In the genomic region with DNA sequence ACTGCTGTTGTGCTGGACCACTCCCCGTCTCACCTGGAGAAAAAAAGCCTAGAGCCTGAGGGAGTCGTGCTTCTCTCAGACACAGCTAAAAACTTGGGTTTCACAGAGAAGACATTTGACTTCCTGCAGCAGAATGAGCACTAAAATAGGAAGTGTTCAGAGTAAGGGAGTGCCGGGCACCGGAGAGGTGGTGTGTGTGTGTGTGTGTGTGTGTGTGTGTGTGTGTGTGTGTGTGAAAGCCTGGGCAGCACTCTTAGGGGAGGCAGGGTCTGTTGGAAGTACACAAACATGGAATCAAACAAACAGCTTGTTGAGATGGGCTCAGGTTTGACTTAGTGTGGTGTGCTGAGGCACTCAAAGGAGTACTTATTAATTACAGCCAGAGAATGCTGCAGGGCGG, we compare ENCODE assay signal across 8 mouse cellular contexts. TPM values are rescaled to one million over a fixed set of nuclear protein-coding genes. Genes with fewer than 3 reads are reported as not detected.
DNase-seq lines count a peak whose midpoint lies in the region; ATAC-seq and TF ChIP-seq lines count a peak whose summit lies in the region.

No protein-coding gene starts in this region.

- in situ Hi-C loops in CH12.LX (cut with MboI; ENCODE audit: low pct_ligation_motif_present, low pct_unique_long_range_greater_than_20kb, low sequenced_read_pairs) = no loop called here

- dilution Hi-C loops in CH12.LX (cut with MboI; ENCODE audit: extremely low pct_ligation_motif_present, extremely low pct_unique_long_range_greater_than_20kb, low sequenced_read_pairs) = no loop called here

- TF ChIP-seq POLR2A in CH12.LX (IDR thresholded peaks at IDR 0.05; ENCODE audit: low read depth, low read length) = no peak

- no peaks in the 10 kb centered on the region for H3K27me3 ChIP-seq in CH12.LX (replicated peaks)
- H3K27me3 ChIP-seq in heart, embryonic 16.5 days (ENCODE audit: control insufficient read depth, insufficient read depth, low read length) = no peaks in the 10 kb centered on the region
- H3K27me3 ChIP-seq in lung, embryonic 15.5 days = no peaks in the 10 kb centered on the region

- H3K9ac ChIP-seq in CH12.LX (ENCODE audit: insufficient read depth, low read depth) = peak overlapping the region; percentile 54
- H3K9ac ChIP-seq in heart, embryonic 16.5 days (ENCODE audit: low read length) = peak overlapping the region; percentile 91
- H3K9ac ChIP-seq in lung, embryonic 15.5 days = peak overlapping the region; percentile 89; the same call in 1 of the 2 replicates

- no peak for TF ChIP-seq CTCF in CH12.LX (conservative IDR thresholded peaks at IDR 0.05 in 1 of 2, IDR thresholded peaks at IDR 0.05 in 1 of 2; ENCODE audit: low read depth in 2 of 2, low read length in 2 of 2)

- peak overlapping the region; percentile 29 for H3K27ac ChIP-seq in CH12.LX (ENCODE audit: insufficient read depth, low read depth)
- H3K27ac ChIP-seq in heart, embryonic 16.5 days (ENCODE audit: low read length) = no peak overlapping the region
- H3K27ac ChIP-seq in lung, embryonic 15.5 days = no peak overlapping the region

- no peak for TF ChIP-seq EP300 in CH12.LX (IDR thresholded peaks at IDR 0.05; ENCODE audit: low read length)

- DNase-seq in 416B (ENCODE audit: low read depth) (peak; percentile 75), CH12.LX (ENCODE audit: extremely low read depth) (peak; percentile 40)
- peak; percentile 52 to 55 for DNase-seq in spleen, adult 18-20 months
- no peak for DNase-seq in adrenal gland, postnatal 25 days
- DNase-seq in ovary, postnatal 36 days (ENCODE audit: low spot score) = no peak
- no peak for DNase-seq in left cerebral cortex, adult 18-20 months (ENCODE audit: low spot score in 2 of 2)

- peaks cover 7 to 20% of the 10 kb centered on the region in 2 experiments for H3K36me3 ChIP-seq in CH12.LX (replicated peaks in 1 of 2; ENCODE audit: control insufficient read depth in 1 of 2, insufficient read depth in 1 of 2, low read length in 1 of 2)
- H3K36me3 ChIP-seq in heart, embryonic 16.5 days (ENCODE audit: control insufficient read depth, insufficient read depth) = peaks cover 5% of the 10 kb centered on the region; the same call in 1 of the 2 replicates
- peaks cover 4% of the 10 kb centered on the region for H3K36me3 ChIP-seq in lung, embryonic 15.5 days

- H3K4me2 ChIP-seq in CH12.LX (ENCODE audit: insufficient read depth, low read depth, poor library complexity, severe bottlenecking) = peak overlapping the region; percentile 83
- H3K4me2 ChIP-seq in heart, embryonic 16.5 days (ENCODE audit: low read depth, low read length) = peak overlapping the region; percentile 71
- peak overlapping the region; percentile 85 for H3K4me2 ChIP-seq in lung, embryonic 15.5 days

- no peak for ATAC-seq in heart, embryonic 16.5 days (replicated peaks; ENCODE audit: extremely low read depth, insufficient read depth, low FRiP score)
- no peak for ATAC-seq in lung, embryonic 15.5 days (ENCODE audit: borderline replicate concordance, extremely low read depth, low FRiP score, low TSS enrichment)

- peaks cover 6 to 56% of the 10 kb centered on the region in 2 experiments for H3K4me1 ChIP-seq in CH12.LX (ENCODE audit: control insufficient read depth in 1 of 2, insufficient read depth in 2 of 2)
- H3K4me1 ChIP-seq in heart, embryonic 16.5 days (ENCODE audit: control insufficient read depth, insufficient read depth, low read length) = peaks cover 8% of the 10 kb centered on the region
- peaks cover 22% of the 10 kb centered on the region for H3K4me1 ChIP-seq in lung, embryonic 15.5 days

- 35% methylated on average over 5 of the region's 5 CpGs for WGBS in heart, embryonic 16.5 days
- 27% methylated on average over 5 of the region's 5 CpGs for WGBS in lung, embryonic 15.5 days

- H3K4me3 ChIP-seq in CH12.LX (replicated peaks in 1 of 3; ENCODE audit: low read depth in 2 of 3, low read length in 2 of 3, poor library complexity in 1 of 3) = peak overlapping the region; percentile 87 to 98 (median 97)
- peak overlapping the region; percentile 94 for H3K4me3 ChIP-seq in heart, embryonic 16.5 days (ENCODE audit: low read length)
- peak overlapping the region; percentile 88 for H3K4me3 ChIP-seq in lung, embryonic 15.5 days

- H3K79me2 ChIP-seq in CH12.LX (replicated peaks; ENCODE audit: control insufficient read depth, extremely low read depth, insufficient read depth, poor library complexity, severe bottlenecking) = peaks cover 62% of the 10 kb centered on the region

- no peaks in the 10 kb centered on the region for H3K9me3 ChIP-seq in CH12.LX (replicated peaks; ENCODE audit: low read length)
- H3K9me3 ChIP-seq in heart, embryonic 16.5 days (replicated peaks; ENCODE audit: control insufficient read depth, low read length) = no peaks in the 10 kb centered on the region
- no peaks in the 10 kb centered on the region for H3K9me3 ChIP-seq in lung, embryonic 15.5 days

- no peak for TF ChIP-seq RAD21 in CH12.LX (IDR thresholded peaks at IDR 0.05; ENCODE audit: low read depth, low read length)

TF ChIP-seq in CH12.LX, 34 proteins besides CTCF, POLR2A, EP300 and RAD21:
- 0 out of 2 replicates have a peak, but pooled peaks have one; percentile 9 for TF ChIP-seq ZNF384 (IDR thresholded peaks at IDR 0.05; ENCODE audit: low read depth, low read length)
- TF ChIP-seq TBP (conservative IDR thresholded peaks at IDR 0.05; ENCODE audit: low read depth, low read length) = 0 out of 2 replicates have a peak, but pooled peaks have one; percentile 33
- 0 out of 2 replicates have a peak, but pooled peaks have one; percentile 6 for TF ChIP-seq BHLHE40 (IDR thresholded peaks at IDR 0.05; ENCODE audit: low read depth, low read length)
- no peak for TF ChIP-seq POLR2AphosphoS2 (IDR thresholded peaks at IDR 0.05; ENCODE audit: low read depth, low read length)
- TF ChIP-seq HCFC1 (IDR thresholded peaks at IDR 0.05; ENCODE audit: low read depth, low read length) = no peak
- peak; percentile 50; the same call in 1 of the 2 replicates for TF ChIP-seq IRF4 (IDR thresholded peaks at IDR 0.05; ENCODE audit: low read depth, low read length)
- TF ChIP-seq ELF1 (IDR thresholded peaks at IDR 0.05; ENCODE audit: low read depth, low read length) = peak; percentile 68

RNA-seq across cellular contexts. Expression of a gene that starts 4.1 kb away (rescaled TPM):
- 26.8 and 30.0 TPM in 2 replicates for total RNA-seq in CH12.LX (2012; rRNA removed)
- total RNA-seq in CH12.LX (2014; rRNA removed) = 25.6 and 26.5 TPM in 2 replicates
- 38.3 and 40.7 TPM in 2 replicates for polyA plus RNA-seq in CH12.LX (2012; ENCODE audit: insufficient read length, low read depth)
- 49.4 and 51.6 TPM in 2 replicates for polyA plus RNA-seq in heart, embryonic 16.5 days (2015; fragmentation: Nextera tagmentation; extraction: Ambion mirVana)
- polyA plus RNA-seq in lung, embryonic 15.5 days (2015; fragmentation: Nextera tagmentation; extraction: Ambion mirVana) = 52.3 and 53.0 TPM in 2 replicates
- 44.3 and 46.8 TPM in 2 replicates for total RNA-seq in adrenal gland, postnatal 25 days (2021)
- 10 to 100 TPM; 88.4 to 88.7 TPM for total RNA-seq in left cerebral cortex, adult 18-20 months (2021)

RNA-seq across cellular contexts. Expression of a gene that starts 5.0 kb away (rescaled TPM):
- 53.1 and 64.4 TPM in 2 replicates for total RNA-seq in CH12.LX (2012; rRNA removed)
- total RNA-seq in CH12.LX (2014; rRNA removed) = 50.9 and 51.4 TPM in 2 replicates
- polyA plus RNA-seq in CH12.LX (2012; ENCODE audit: insufficient read length, low read depth) = 77.5 and 78.3 TPM in 2 replicates
- 15.2 and 17.8 TPM in 2 replicates for polyA plus RNA-seq in heart, embryonic 16.5 days (2015; fragmentation: Nextera tagmentation; extraction: Ambion mirVana)
- polyA plus RNA-seq in lung, embryonic 15.5 days (2015; fragmentation: Nextera tagmentation; extraction: Ambion mirVana) = 20.3 and 23.2 TPM in 2 replicates
- total RNA-seq in adrenal gland, postnatal 25 days (2021) = 34.7 and 42.5 TPM in 2 replicates
- 10 to 100 TPM; 37.9 to 41.2 TPM for total RNA-seq in left cerebral cortex, adult 18-20 months (2021)

RNA-seq across cellular contexts. Expression of a gene that starts 49.8 kb away (rescaled TPM):
- total RNA-seq in CH12.LX (2012; rRNA removed) = 0.42 and 0.76 TPM in 2 replicates
- 0.47 and 0.55 TPM in 2 replicates for total RNA-seq in CH12.LX (2014; rRNA removed)
- polyA plus RNA-seq in CH12.LX (2012; ENCODE audit: insufficient read length, low read depth) = 0.96 and 2.0 TPM in 2 replicates
- polyA plus RNA-seq in heart, embryonic 16.5 days (2015; fragmentation: Nextera tagmentation; extraction: Ambion mirVana) = 0.57 and 0.80 TPM in 2 replicates
- 1.2 TPM in 2 replicates for polyA plus RNA-seq in lung, embryonic 15.5 days (2015; fragmentation: Nextera tagmentation; extraction: Ambion mirVana)
- 0.48 and 2.2 TPM in 2 replicates for total RNA-seq in adrenal gland, postnatal 25 days (2021)
- 1 to 10 TPM in 1 of 2 experiments, under 1 TPM in 1; 0.51 to 1.3 TPM for total RNA-seq in left cerebral cortex, adult 18-20 months (2021)

Comparison
In these comparisons a context has a peak if more than half of its experiments do, and no peak if none do; other contexts are left out.
1. DNase-seq: peak in 416B (single experiment), CH12.LX (single experiment) and spleen, adult 18-20 months (2 of 2); none in adrenal gland, postnatal 25 days (single experiment), ovary, postnatal 36 days (single experiment) and left cerebral cortex, adult 18-20 months (0 of 2).
2. Peak in every context shown above with its lines, with median percentiles within 50 percentile points of each other: H3K4me2 ChIP-seq, H3K4me3 ChIP-seq and H3K9ac ChIP-seq.